Mouse (Mus musculus) cortical plate, adult 2 months (tissue): ENCODE measurements around the gene Olfr148.

Experiments
- CTCF ChIP-seq: fragments of 200-500 bp; IDR thresholded peaks from 2 replicates; pipeline ENCODE4 v1.5.1; 2011; ENCODE audit warnings: mild to moderate bottlenecking, control low read depth, low read length; ENCODE audit not compliant: insufficient read depth; ENCODE audit errors: extremely low read depth
- POLR2A ChIP-seq: fragments of 200-500 bp; IDR thresholded peaks from 2 replicates; pipeline ENCODE4 v1.6.1; 2011; ENCODE audit warnings: mild to moderate bottlenecking, low read length, control low read depth; ENCODE audit not compliant: insufficient read depth; ENCODE audit errors: extremely low read depth

- TF ChIP-seq CTCF (no peak), POLR2A (no peak)
These were observed 33.4 kb upstream of the Olfr148 start for GRCm38 (mm10) chr9:39577050-39577449.
